Mouse (Mus musculus) hindbrain, embryonic 13.5 days (tissue): ENCODE measurements around the gene Nme7. TPM values are rescaled to one million over a fixed set of nuclear protein-coding genes. Genes with fewer than 3 reads are reported as not detected.

Experiments used
- ATAC-seq: fragments of 200-750 bp; cut with Nextera tagmentation; 2 replicates; pipeline ENCODE4 v1.8.0; 2017; ENCODE audit warnings: moderate TSS enrichment; ENCODE audit not compliant: low FRiP score
- H3K27ac ChIP-seq: fragments of 300-500 bp; sonication (generic); 2 replicates; pipeline ENCODE4 v1.5.1; 2015; ENCODE audit warnings: inconsistent platforms, mild to moderate bottlenecking, moderate library complexity
- H3K27me3 ChIP-seq: fragments of 300-500 bp; sonication (generic); 2 replicates; pipeline ENCODE4 v1.6.1; 2015; ENCODE audit warnings: mild to moderate bottlenecking, inconsistent platforms
- H3K36me3 ChIP-seq: fragments of 300-500 bp; sonication (generic); 2 replicates; pipeline ENCODE4 v1.6.1; 2015; ENCODE audit warnings: mild to moderate bottlenecking, inconsistent platforms
- H3K4me1 ChIP-seq: fragments of 300-500 bp; sonication (generic); replicated peaks from 2 replicates; pipeline ENCODE4 v1.6.1; 2015; ENCODE audit warnings: inconsistent platforms
- H3K4me2 ChIP-seq: fragments of 300-500 bp; sonication (generic); 2 replicates; pipeline ENCODE4 v1.6.1; 2015; ENCODE audit warnings: inconsistent platforms, mild to moderate bottlenecking, moderate library complexity
- H3K4me3 ChIP-seq: fragments of 300-500 bp; sonication (generic); 2 replicates; pipeline ENCODE4 v1.5.1; 2015; ENCODE audit warnings: mild to moderate bottlenecking, inconsistent platforms
- H3K9ac ChIP-seq: fragments of 300-500 bp; sonication (generic); 2 replicates; pipeline ENCODE4 v1.6.1; 2015; ENCODE audit warnings: mild to moderate bottlenecking, inconsistent platforms
- H3K9me3 ChIP-seq: fragments of 300-500 bp; sonication (generic); 2 replicates; pipeline ENCODE4 v1.6.1; 2016; ENCODE audit warnings: inconsistent platforms
- WGBS: fragments of 180-500 bp; shearing (Covaris S2); methylation state at CpG from one replicate; pipeline ENCODE4 v1.1.7; 2015; 5-methylcytosine and 5-hydroxymethylcytosine counted together
- polyA plus RNA-seq: library from polyadenylated mRNA; unstranded; fragments of >200 nt; fragmentation: Nextera tagmentation; extraction: Ambion mirVana; gene quantifications from 2 replicates; pipeline ENCODE4 v1.2.1, GENCODE M21; 2015

Nme7 gene
- polyA plus RNA-seq, 1 experiment from 2014 or later = 30.1 TPM

DNA sequence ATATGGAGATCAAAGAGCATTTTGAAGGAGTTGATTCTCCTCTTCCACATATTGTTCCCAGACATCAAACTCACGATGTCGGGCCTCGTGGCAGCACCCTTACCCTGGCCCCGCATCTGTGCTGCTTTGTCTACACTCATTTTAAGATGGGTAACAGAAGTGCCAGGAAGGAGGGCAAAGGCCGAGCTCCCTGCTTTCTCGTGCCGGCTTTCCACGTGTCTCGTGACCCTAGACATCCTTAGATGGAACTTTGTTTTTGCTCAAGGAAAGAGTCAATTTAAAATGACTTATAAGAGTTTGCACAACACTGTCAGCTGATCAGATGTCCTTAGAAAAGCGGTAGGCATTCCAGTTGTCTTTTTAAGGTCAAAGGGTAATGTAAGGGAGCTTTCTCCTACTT lies 114.4 kb downstream of the Nme7 start:
- H3K4me3 ChIP-seq = no peak overlapping the region
- H3K9me3 ChIP-seq = no peaks in the 10 kb centered on the region
- ATAC-seq = no peak
- no peaks in the 10 kb centered on the region for H3K4me1 ChIP-seq
- no peak overlapping the region for H3K4me2 ChIP-seq
- WGBS = 79% methylated on average over 10 of the region's 10 CpGs
- peaks cover 4% of the 10 kb centered on the region for H3K36me3 ChIP-seq
- H3K27ac ChIP-seq = no peak overlapping the region
- no peak overlapping the region for H3K9ac ChIP-seq
- no peaks in the 10 kb centered on the region for H3K27me3 ChIP-seq

DNA sequence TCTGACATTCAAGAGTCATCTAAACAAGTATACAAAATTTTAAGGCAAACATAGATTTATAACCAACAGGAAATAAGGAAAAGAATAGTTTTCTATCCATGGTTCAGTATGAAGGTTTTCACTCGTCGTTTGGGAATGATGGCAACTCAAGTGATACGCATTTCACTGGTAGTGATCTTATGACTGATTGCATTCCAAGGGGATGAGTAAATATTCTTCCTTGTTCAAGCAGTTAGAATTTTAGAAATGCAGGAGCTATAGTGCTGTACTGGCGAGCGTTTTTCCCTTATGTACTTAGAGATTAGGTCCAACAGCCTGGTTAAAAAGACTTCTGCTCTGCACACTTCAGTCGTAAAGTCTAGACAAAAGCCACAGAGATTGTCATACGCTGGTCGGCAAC lies 115.5 kb downstream of the Nme7 start:
- WGBS = 94% methylated on average over 8 of the region's 8 CpGs
- no peak overlapping the region for H3K4me2 ChIP-seq
- no peak overlapping the region for H3K4me3 ChIP-seq
- H3K36me3 ChIP-seq = no peaks in the 10 kb centered on the region
- H3K27me3 ChIP-seq = no peaks in the 10 kb centered on the region
- no peaks in the 10 kb centered on the region for H3K9me3 ChIP-seq
- ATAC-seq = no peak
- no peak overlapping the region for H3K27ac ChIP-seq
- H3K4me1 ChIP-seq = no peaks in the 10 kb centered on the region
- no peak overlapping the region for H3K9ac ChIP-seq

DNA sequence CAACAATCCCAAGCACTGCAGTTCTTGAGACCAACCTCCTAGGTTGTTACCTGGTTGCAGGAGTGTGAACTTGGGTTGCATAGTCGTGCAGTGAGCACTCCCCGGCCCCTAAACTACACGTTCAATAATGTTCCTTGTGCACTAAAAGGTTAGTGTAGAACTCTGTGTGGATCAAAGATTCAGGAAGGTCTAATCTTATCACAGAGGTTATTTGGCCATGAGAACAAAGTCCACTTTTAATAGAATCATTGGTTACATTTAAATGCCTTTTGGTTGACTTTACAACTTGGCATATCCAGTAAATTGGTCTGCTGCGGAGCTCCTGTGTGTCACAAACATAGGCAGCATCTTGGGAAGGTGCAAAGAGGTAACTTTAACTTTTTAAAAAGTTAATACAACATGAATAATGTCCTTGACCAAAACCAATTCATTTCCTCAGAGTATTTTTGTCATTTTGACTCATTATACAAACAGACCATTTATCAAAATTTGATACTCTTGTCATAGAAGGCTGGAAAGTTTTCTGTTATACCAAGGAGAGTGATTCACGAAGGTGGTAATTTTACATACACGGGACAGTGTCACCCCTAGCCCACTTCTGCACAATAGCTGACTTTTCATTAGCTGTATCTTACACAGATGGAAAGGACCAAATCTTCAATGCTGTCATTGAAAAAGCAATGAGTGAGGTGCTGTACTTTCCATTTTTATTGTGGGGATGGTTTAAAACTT lies 116.9 kb downstream of the Nme7 start:
- Histone ChIP-seq H3K4me3 (no peak overlapping the region), H3K27me3 (no peaks in the 10 kb centered on the region), H3K9ac (no peak overlapping the region), H3K4me1 (no peaks in the 10 kb centered on the region), H3K36me3 (no peaks in the 10 kb centered on the region; the same call in 1 of the 2 replicates), H3K4me2 (no peak overlapping the region), H3K27ac (no peak overlapping the region), H3K9me3 (no peaks in the 10 kb centered on the region)
- WGBS = 91% methylated on average over 6 of the region's 6 CpGs
- no peak for ATAC-seq

DNA sequence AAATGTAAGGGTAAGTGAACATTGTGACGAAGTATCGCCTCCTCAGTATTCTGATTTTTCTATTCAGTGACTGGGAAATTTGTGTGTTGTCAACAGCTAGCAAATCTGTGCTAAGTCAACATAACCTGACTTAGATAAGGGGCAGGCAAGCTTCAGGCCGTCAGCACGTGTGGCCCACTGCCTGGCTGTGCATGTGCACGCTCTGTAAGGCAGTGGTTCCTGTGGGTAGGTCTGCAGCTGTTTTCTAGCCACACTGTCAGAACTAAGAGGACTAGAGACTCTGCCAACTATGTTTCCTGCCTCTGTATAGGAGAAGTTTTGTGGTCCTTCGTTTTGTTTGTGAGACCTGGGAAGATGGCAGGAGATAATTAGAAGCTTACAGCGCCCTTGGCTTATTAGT lies 122.3 kb downstream of the Nme7 start:
- H3K4me1 ChIP-seq = no peaks in the 10 kb centered on the region
- H3K4me3 ChIP-seq = no peak overlapping the region
- H3K9ac ChIP-seq = no peak overlapping the region
- H3K4me2 ChIP-seq = no peak overlapping the region
- no peak overlapping the region for H3K27ac ChIP-seq
- 90% methylated on average over 7 of the region's 7 CpGs for WGBS
- H3K36me3 ChIP-seq = no peaks in the 10 kb centered on the region; the same call in 1 of the 2 replicates
- H3K27me3 ChIP-seq = no peaks in the 10 kb centered on the region
- H3K9me3 ChIP-seq = no peaks in the 10 kb centered on the region
- ATAC-seq = no peak

DNA sequence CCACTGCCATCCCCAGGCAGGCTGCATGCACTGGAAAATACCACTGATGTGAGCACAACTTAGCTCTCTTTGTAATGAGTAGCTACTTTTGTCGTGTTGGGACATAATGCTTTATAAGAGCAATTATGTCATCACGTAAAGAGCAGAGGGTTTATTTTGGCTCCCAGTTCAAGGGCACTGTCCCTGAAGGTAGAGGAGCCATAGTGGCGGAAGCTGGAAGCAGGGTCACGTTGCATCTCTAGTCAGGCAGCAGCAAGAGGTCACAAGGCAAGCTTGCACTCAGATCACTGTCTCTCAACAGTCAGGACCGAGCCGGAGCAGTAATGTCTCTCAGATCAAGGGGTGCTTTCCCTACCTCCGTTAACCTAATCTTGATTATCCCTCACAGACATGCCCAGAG lies 123.9 kb downstream of the Nme7 start:
- 86% methylated on average over 7 of the region's 7 CpGs for WGBS
- no peak overlapping the region for H3K9ac ChIP-seq
- ATAC-seq = no peak
- no peaks in the 10 kb centered on the region; the same call in 1 of the 2 replicates for H3K36me3 ChIP-seq
- no peak overlapping the region for H3K4me3 ChIP-seq
- no peaks in the 10 kb centered on the region for H3K9me3 ChIP-seq
- no peaks in the 10 kb centered on the region for H3K27me3 ChIP-seq
- H3K27ac ChIP-seq = no peak overlapping the region
- no peaks in the 10 kb centered on the region for H3K4me1 ChIP-seq
- H3K4me2 ChIP-seq = no peak overlapping the region

DNA sequence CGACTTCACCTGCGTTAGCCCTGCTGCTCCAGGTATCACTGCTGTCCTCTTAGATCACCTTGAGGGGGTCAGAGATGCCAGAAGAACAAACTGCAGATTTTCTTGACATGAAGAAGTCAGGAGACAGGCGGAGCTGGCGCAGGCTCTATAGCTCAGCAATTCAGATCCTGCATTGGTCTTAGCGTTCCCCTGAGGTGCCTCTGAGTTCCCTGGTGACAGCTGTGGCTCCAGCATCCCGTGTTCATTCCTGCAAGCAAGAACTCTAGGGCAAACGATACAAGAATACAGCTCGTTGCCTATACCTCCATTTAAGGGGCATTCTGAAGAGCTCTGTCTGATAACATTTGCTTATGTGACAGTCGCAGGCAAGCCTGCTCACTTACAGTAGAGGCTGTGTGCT lies 124.7 kb downstream of the Nme7 start:
- WGBS = 90% methylated on average over 9 of the region's 9 CpGs
- H3K9ac ChIP-seq = no peak overlapping the region
- ATAC-seq = no peak
- H3K27me3 ChIP-seq = no peaks in the 10 kb centered on the region
- no peaks in the 10 kb centered on the region for H3K9me3 ChIP-seq
- H3K27ac ChIP-seq = no peak overlapping the region
- H3K4me2 ChIP-seq = no peak overlapping the region
- no peak overlapping the region for H3K4me3 ChIP-seq
- H3K4me1 ChIP-seq = no peaks in the 10 kb centered on the region
- H3K36me3 ChIP-seq = no peaks in the 10 kb centered on the region; the same call in 1 of the 2 replicates

DNA sequence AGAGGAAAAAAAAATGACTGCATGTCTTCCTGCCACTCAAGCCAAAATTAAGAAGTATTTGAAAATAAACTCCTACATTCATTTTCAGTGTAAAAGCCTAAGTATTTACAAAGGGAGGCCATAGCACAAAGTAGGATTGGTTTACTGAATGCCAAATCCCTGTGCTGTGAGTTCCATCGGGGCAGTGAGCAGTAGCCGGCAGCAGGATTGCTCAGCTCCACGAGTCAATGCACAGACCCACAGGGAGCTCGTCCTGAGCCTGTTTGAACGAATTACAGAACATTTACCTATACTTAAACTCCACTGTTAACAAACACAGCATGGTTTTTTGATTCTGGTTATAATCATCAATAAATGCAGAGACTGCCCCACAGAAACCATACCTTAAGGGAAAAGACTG lies 128.7 kb downstream of the Nme7 start:
- ATAC-seq = no peak
- no peak overlapping the region for H3K27ac ChIP-seq
- no peak overlapping the region for H3K4me2 ChIP-seq
- no peaks in the 10 kb centered on the region for H3K27me3 ChIP-seq
- no peak overlapping the region for H3K9ac ChIP-seq
- 84% methylated on average over 5 of the region's 5 CpGs for WGBS
- H3K4me1 ChIP-seq = peaks cover 3% of the 10 kb centered on the region; the same call in 1 of the 2 replicates
- no peak overlapping the region for H3K4me3 ChIP-seq
- H3K9me3 ChIP-seq = no peaks in the 10 kb centered on the region
- peaks cover 22% of the 10 kb centered on the region for H3K36me3 ChIP-seq

DNA sequence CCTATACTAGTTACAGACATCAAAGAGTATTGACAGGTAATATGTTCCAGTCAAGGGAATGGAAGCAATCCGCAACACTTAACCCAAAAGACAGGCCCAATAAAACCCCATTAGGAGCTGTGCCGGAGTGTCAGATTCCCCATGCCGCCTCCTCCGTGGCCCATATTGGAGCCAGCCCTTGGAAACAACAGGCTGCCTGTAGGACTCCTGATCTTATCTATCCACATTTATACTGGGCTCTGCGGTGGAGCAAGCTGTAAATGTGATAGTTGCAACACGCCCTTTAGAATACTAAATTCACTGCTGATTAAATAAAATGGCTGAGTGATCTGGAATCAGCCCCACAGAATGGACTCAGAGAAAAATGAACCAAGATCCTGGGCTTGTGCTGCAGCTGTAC lies 130.1 kb downstream of the Nme7 start:
- no peak overlapping the region for H3K4me3 ChIP-seq
- H3K27ac ChIP-seq = no peak overlapping the region
- H3K4me1 ChIP-seq = peaks cover 3% of the 10 kb centered on the region; the same call in 1 of the 2 replicates
- H3K9me3 ChIP-seq = no peaks in the 10 kb centered on the region
- no peak overlapping the region for H3K9ac ChIP-seq
- H3K36me3 ChIP-seq = peaks cover 36% of the 10 kb centered on the region
- ATAC-seq = no peak
- no peak overlapping the region for H3K4me2 ChIP-seq
- H3K27me3 ChIP-seq = no peaks in the 10 kb centered on the region
- WGBS = 82% methylated on average over 6 of the region's 6 CpGs

DNA sequence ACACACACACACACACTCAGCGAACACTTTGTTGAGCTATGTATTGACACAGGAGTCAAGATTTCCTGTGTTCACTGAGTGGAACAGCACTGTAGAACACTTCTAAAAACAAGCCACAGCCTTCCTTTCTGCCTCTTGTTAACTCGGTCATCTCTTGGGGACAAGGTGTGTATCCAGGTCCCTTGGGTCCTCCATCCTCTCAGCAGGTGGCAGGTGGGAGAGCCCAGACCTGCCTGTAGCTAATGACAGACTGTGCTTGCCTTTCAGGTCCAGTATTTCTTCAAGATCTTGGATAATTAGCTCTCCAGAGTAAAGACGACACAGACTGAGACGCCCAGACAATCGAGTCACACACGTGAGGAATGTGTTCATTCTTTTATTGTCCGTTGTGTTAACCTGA lies 132.8 kb downstream of the Nme7 start:
- Histone ChIP-seq H3K4me2 (no peak overlapping the region), H3K27me3 (no peaks in the 10 kb centered on the region), H3K9me3 (no peaks in the 10 kb centered on the region), H3K4me3 (no peak overlapping the region), H3K9ac (no peak overlapping the region), H3K4me1 (peaks cover 6% of the 10 kb centered on the region; the same call in 1 of the 2 replicates), H3K36me3 (peaks cover 63% of the 10 kb centered on the region), H3K27ac (no peak overlapping the region)
- ATAC-seq = no peak
- 90% methylated on average over 7 of the region's 7 CpGs for WGBS

DNA sequence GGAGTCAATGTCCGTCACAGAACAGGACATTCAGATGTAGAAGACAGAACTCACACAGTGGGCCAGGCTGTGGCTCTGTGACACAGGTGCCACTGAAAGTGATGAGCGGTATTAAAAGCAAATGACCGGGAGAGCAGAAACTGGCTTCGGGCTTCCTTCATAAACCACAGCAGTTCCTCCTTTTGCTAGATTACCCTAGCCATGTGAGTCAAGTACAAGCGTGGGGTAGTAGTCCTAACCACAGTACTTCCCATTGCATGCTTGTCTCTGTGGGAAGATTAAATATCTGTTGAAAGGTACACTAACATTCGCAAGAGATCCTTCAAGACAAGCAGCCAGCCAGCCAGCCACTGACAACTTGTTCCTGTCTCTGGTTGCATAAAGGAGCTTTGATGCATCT lies 136.3 kb downstream of the Nme7 start:
- Histone ChIP-seq H3K36me3 (peaks cover 96% of the 10 kb centered on the region), H3K4me2 (no peak overlapping the region)
- WGBS = 94% methylated on average over 6 of the region's 6 CpGs

DNA sequence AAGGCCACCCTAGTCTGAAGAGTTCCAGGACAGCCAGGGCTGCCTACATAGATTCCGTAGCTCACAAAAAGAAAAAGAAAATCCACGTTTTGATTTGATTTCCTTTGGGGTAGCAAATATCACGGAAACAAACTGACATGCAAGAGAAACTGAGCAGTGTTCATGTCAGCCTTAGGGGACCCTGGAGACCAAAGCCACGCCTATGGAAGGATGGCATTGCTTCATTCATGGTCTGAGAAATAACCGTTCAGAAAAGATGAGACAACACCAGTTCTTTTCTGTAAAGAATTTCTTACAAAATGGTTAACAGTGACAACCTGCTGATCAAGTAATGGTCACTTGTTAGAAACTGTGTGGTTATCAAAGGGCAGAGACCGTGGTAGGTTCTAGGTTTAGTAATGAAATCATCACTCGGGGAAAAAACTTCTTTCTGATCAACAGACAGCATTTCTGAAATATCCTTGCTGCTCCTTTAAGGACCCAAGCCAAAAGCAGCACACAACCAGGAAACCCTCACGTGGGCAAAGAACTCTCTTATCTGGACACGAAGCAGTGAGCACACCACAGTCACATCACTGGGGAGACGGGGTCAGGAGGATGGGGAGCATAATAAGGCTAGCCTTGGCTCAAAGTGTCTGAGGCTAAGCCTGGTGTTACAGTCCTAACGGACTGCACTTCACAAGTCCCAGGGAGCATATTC lies 136.9 kb downstream of the Nme7 start:
- Histone ChIP-seq H3K9me3 (no peaks in the 10 kb centered on the region), H3K9ac (no peak overlapping the region), H3K27ac (no peak overlapping the region), H3K4me3 (no peak overlapping the region), H3K4me2 (no peak overlapping the region), H3K36me3 (peaks cover 98% of the 10 kb centered on the region), H3K4me1 (peaks cover 4% of the 10 kb centered on the region; the same call in 1 of the 2 replicates), H3K27me3 (no peaks in the 10 kb centered on the region)
- WGBS = 88% methylated on average over 11 of the region's 11 CpGs
- ATAC-seq = no peak

More for the DNA sequence above, 136.3 kb downstream of the Nme7 start:
- H3K9me3 ChIP-seq = no peaks in the 10 kb centered on the region
- H3K9ac ChIP-seq = no peak overlapping the region
- H3K27ac ChIP-seq = no peak overlapping the region
- H3K4me3 ChIP-seq = no peak overlapping the region
- no peak for ATAC-seq
- H3K4me1 ChIP-seq = peaks cover 4% of the 10 kb centered on the region; the same call in 1 of the 2 replicates
- H3K27me3 ChIP-seq = no peaks in the 10 kb centered on the region

DNA sequence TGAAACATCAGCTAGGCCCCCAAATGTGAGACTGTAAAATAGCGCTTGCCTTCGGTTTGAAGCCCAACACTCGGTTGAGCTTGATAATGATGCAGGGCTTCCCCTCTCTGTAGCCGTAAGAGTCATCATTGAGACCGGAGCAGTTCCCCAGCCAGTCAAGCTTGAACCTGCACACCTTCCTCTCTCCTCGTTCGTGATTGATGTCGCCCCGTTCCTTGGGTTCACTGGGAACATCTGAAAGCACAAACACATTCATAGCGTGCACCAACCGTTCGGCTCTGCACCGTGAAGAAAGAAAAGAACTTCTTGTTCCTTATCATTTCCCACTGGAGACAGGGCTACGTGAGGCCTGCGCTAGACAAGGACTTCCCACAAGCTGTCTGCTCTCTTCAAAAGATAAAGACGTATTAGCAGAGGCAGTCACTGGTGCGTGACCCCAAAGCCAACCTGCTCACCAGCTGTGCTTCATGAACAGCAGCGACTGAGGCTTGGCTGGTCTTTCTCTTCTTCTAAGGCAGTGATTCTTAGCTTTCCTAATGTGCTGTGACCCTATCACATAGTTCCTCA lies 137.6 kb downstream of the Nme7 start:
- Histone ChIP-seq H3K4me3 (no peak overlapping the region), H3K9me3 (no peaks in the 10 kb centered on the region), H3K4me2 (no peak overlapping the region), H3K9ac (no peak overlapping the region), H3K4me1 (0 out of 2 replicates have a peak, but pooled peaks cover 4% of the 10 kb centered on the region), H3K27me3 (no peaks in the 10 kb centered on the region), H3K36me3 (peaks cover 98% of the 10 kb centered on the region), H3K27ac (no peak overlapping the region)
- 63% methylated on average over 18 of the region's 18 CpGs for WGBS
- no peak for ATAC-seq
